Mouse (Mus musculus): ENCODE measurements at regions not wholly inside any gene's neighbourhood (a gene's known extent, or its start where the extent isn't known, plus 50 kb on each side); places are given as distances from the start of the nearest gene placed in this dataset.
"Not testable (repeated sequence)": the region's sequence is repeated elsewhere in the genome, so short reads cannot be mapped to it uniquely, and the experiment has no call there.

- intact Hi-C loops (cut with DNase I) = no loop called here
- DNase-seq (ENCODE audit: extremely low spot score in 1 of 2, low spot score in 2 of 2) = peak in 1 of 2 experiments; percentile 24
Measured at GRCm38 (mm10) chr4:89621260-89621659, 58.0 kb upstream of the Dmrta1 start.

GRCm38 (mm10) chr4:89604721-89605120, 74.5 kb upstream of the Dmrta1 start:
- DNase-seq (ENCODE audit: extremely low spot score in 1 of 2, low spot score in 2 of 2) = no peak
- intact Hi-C loops (cut with DNase I) = no loop called here

- intact Hi-C loops (cut with DNase I) = loop anchor here (5.0 kb wide), 1 partner anchor 117 kb away; no protein-coding TSS in a partner anchor
Measured at GRCm38 (mm10) chr4:89575529-89575928, 103.7 kb upstream of the Dmrta1 start.

GRCm38 (mm10) chr4:89554711-89555466, 124.3 kb upstream of the Dmrta1 start:
- intact Hi-C loops (cut with DNase I) = no loop called here

More at GRCm38 (mm10) chr4:89575529-89575928, 103.7 kb upstream of the Dmrta1 start:
- DNase-seq (ENCODE audit: extremely low spot score in 1 of 2, low spot score in 2 of 2) = peak; percentile 66 to 74

GRCm38 (mm10) chr4:89552556-89552955, 126.7 kb upstream of the Dmrta1 start:
- DNase-seq (ENCODE audit: extremely low spot score in 1 of 2, low spot score in 2 of 2) = no peak

More at GRCm38 (mm10) chr4:89554711-89555466, 124.3 kb upstream of the Dmrta1 start:
- no peak for DNase-seq (ENCODE audit: extremely low spot score in 1 of 2, low spot score in 2 of 2)

GRCm38 (mm10) chr4:89550515-89550914, 128.7 kb upstream of the Dmrta1 start:
- intact Hi-C loops (cut with DNase I) = no loop called here
- DNase-seq (ENCODE audit: extremely low spot score in 1 of 2, low spot score in 2 of 2) = no peak

More at GRCm38 (mm10) chr4:89552556-89552955, 126.7 kb upstream of the Dmrta1 start:
- intact Hi-C loops (cut with DNase I) = no loop called here

- peak; percentile 13 to 37 for DNase-seq (ENCODE audit: extremely low spot score in 1 of 2, low spot score in 2 of 2)
- intact Hi-C loops (cut with DNase I) = no loop called here
Measured at GRCm38 (mm10) chr4:89532462-89532861, 146.8 kb upstream of the Dmrta1 start.

- no peak for DNase-seq (ENCODE audit: extremely low spot score in 1 of 2, low spot score in 2 of 2)
- intact Hi-C loops (cut with DNase I) = no loop called here
Measured at GRCm38 (mm10) chr4:89530050-89530911, 149.0 kb upstream of the Dmrta1 start.

- intact Hi-C loops (cut with DNase I) = no loop called here
- no peak for DNase-seq (ENCODE audit: extremely low spot score in 1 of 2, low spot score in 2 of 2)
Measured at GRCm38 (mm10) chr4:89527966-89528365, 151.3 kb upstream of the Dmrta1 start.

GRCm38 (mm10) chr4:89527326-89527725, 151.9 kb upstream of the Dmrta1 start:
- DNase-seq (ENCODE audit: extremely low spot score in 1 of 2, low spot score in 2 of 2) = no peak
- intact Hi-C loops (cut with DNase I) = no loop called here

- intact Hi-C loops (cut with DNase I); DNase-seq (ENCODE audit: extremely low spot score in 1 of 2, low spot score in 2 of 2): not testable (repeated sequence)
Measured at GRCm38 (mm10) chr4:89525525-89525924, 153.7 kb upstream of the Dmrta1 start.

GRCm38 (mm10) chr4:89524260-89525200, 154.7 kb upstream of the Dmrta1 start:
- peak; percentile 29 to 75 for DNase-seq (ENCODE audit: extremely low spot score in 1 of 2, low spot score in 2 of 2)
- intact Hi-C loops (cut with DNase I) = loop anchor here (1.0 to 5.0 kb wide), 2 partner anchors 232 to 379 kb away; partner anchors contain the start of gene Cdkn2a

- intact Hi-C loops (cut with DNase I) = loop anchor here (1.0 to 5.0 kb wide), 2 partner anchors 231 to 378 kb away; partner anchors contain the start of gene Cdkn2a
- DNase-seq (ENCODE audit: extremely low spot score in 1 of 2, low spot score in 2 of 2) = no peak
Measured at GRCm38 (mm10) chr4:89523423-89524259, 155.6 kb upstream of the Dmrta1 start.

GRCm38 (mm10) chr4:89518027-89518426, 161.2 kb upstream of the Dmrta1 start:
- intact Hi-C loops (cut with DNase I) = no loop called here
- no peak for DNase-seq (ENCODE audit: extremely low spot score in 1 of 2, low spot score in 2 of 2)

- no peak for DNase-seq (ENCODE audit: extremely low spot score in 1 of 2, low spot score in 2 of 2)
- intact Hi-C loops (cut with DNase I) = no loop called here
Measured at GRCm38 (mm10) chr4:89515823-89516411, 163.3 kb upstream of the Dmrta1 start.

- peak in 1 of 2 experiments; percentile 25 for DNase-seq (ENCODE audit: extremely low spot score in 1 of 2, low spot score in 2 of 2)
- intact Hi-C loops (cut with DNase I) = no loop called here
Measured at GRCm38 (mm10) chr4:89514981-89515380, 164.3 kb upstream of the Dmrta1 start.

GRCm38 (mm10) chr4:89510593-89510992, 168.6 kb upstream of the Dmrta1 start:
- intact Hi-C loops (cut with DNase I) = no loop called here
- no peak for DNase-seq (ENCODE audit: extremely low spot score in 1 of 2, low spot score in 2 of 2)
